Mouse (Mus musculus): ENCODE results near the gene Mapk12.

GRCm38 (mm10) chr15:89103921-89104320 is 36.6 kb downstream of the Mapk12 start:
- no peak for TF ChIP-seq MAX (IDR thresholded peaks at IDR 0.05; ENCODE audit: low read depth)
- no peak for TF ChIP-seq E2F4 (IDR thresholded peaks at IDR 0.05; ENCODE audit: insufficient read depth)
- no peak for TF ChIP-seq POLR2A (IDR thresholded peaks at IDR 0.05; ENCODE audit: insufficient read length, low read depth)
- no peak for TF ChIP-seq USF1 (IDR thresholded peaks at IDR 0.05; ENCODE audit: low read depth)
- TF ChIP-seq TCF3 (IDR thresholded peaks at IDR 0.05; ENCODE audit: insufficient read length, low read depth), result no peak
- no peak for TF ChIP-seq MYOG (IDR thresholded peaks at IDR 0.05; ENCODE audit: control insufficient read depth in 1 of 3, insufficient read depth in 1 of 3, insufficient read length in 2 of 3, low read depth in 2 of 3)
- TF ChIP-seq SRF (IDR thresholded peaks at IDR 0.05; ENCODE audit: control insufficient read depth, insufficient read length, low read depth), result no peak
- no peak for TF ChIP-seq POLR2AphosphoS2 (IDR thresholded peaks at IDR 0.05; ENCODE audit: insufficient read length, low read depth)
- TF ChIP-seq TCF12 (IDR thresholded peaks at IDR 0.05; ENCODE audit: insufficient read depth, poor library complexity, severe bottlenecking), result no peak
